Mouse (Mus musculus) liver, embryonic 14.5 days (tissue): Measurements from ENCODE around the gene Ap5b1. TPM values are rescaled to one million over a fixed set of nuclear protein-coding genes. Genes with fewer than 3 reads are reported as not detected.

ENCODE experiments used
- ATAC-seq: fragments of 200-750 bp; cut with Nextera tagmentation; 2 replicates; pipeline ENCODE4 v1.8.0; 2017; ENCODE audit warnings: moderate number of reproducible peaks, mild to moderate bottlenecking, moderate library complexity; ENCODE audit not compliant: insufficient read depth
- DNase-seq, 3 experiments: peaks; one replicate each; pipeline ENCODE4 v3.0.0-alpha.2; 2012 to 2013; ENCODE audit warnings: low read depth in 3 of 3, low spot score in 3 of 3
- H3K27ac ChIP-seq: fragments of 300-500 bp; sonication (generic); 2 replicates; pipeline ENCODE4 v1.5.1; 2014; ENCODE audit warnings: moderate library complexity, mild to moderate bottlenecking, control low read depth, inconsistent platforms
- H3K27me3 ChIP-seq: fragments of 300-500 bp; sonication (generic); 2 replicates; pipeline ENCODE4 v1.6.1; 2014; ENCODE audit warnings: mild to moderate bottlenecking, low read length, moderate library complexity; ENCODE audit not compliant: control insufficient read depth, insufficient read depth
- H3K36me3 ChIP-seq: fragments of 300-500 bp; sonication (generic); replicated peaks from 2 replicates; pipeline ENCODE4 v1.6.1; 2014; ENCODE audit warnings: low read depth; ENCODE audit not compliant: control insufficient read depth, insufficient read depth
- H3K4me1 ChIP-seq, 2 experiments: fragments of 200-500 bp in 1 of 2; fragments of 300-500 bp in 1 of 2; sonication (generic) in 1 of 2; replicated peaks; 2 replicates each; pipeline ENCODE4 v1.6.1; 2012 to 2014; ENCODE audit warnings: antibody characterized with exemption in 1 of 2, inconsistent platforms in 1 of 2, low read length in 1 of 2; ENCODE audit not compliant: control insufficient read depth in 2 of 2, insufficient read depth in 2 of 2
- H3K4me2 ChIP-seq: fragments of 300-500 bp; sonication (generic); 2 replicates; pipeline ENCODE4 v1.6.1; 2014; ENCODE audit warnings: low read depth, mild to moderate bottlenecking, control low read depth, moderate library complexity
- H3K4me3 ChIP-seq, 2 experiments: fragments of 200-500 bp in 1 of 2; fragments of 300-500 bp in 1 of 2; sonication (generic) in 1 of 2; 2 replicates each; pipeline ENCODE4 v1.5.1; 2012 to 2014; ENCODE audit warnings: low read depth in 2 of 2, low read length in 2 of 2, mild to moderate bottlenecking in 2 of 2, control low read depth in 1 of 2, inconsistent platforms in 1 of 2, moderate library complexity in 1 of 2; ENCODE audit not compliant: insufficient read depth in 1 of 2
- H3K9ac ChIP-seq: fragments of 300-500 bp; sonication (generic); replicated peaks from 2 replicates; pipeline ENCODE4 v1.6.1; 2014; ENCODE audit warnings: mild to moderate bottlenecking, control low read depth, moderate library complexity
- H3K9me3 ChIP-seq: fragments of 300-500 bp; sonication (generic); 2 replicates; pipeline ENCODE4 v1.6.1; 2016; ENCODE audit warnings: low read length, mixed read lengths; ENCODE audit not compliant: control insufficient read depth
- CTCF ChIP-seq: IDR thresholded peaks from 2 replicates; pipeline ENCODE4 v1.5.1; 2016; ENCODE audit warnings: antibody characterized with exemption, low read depth, control low read depth
- EP300 ChIP-seq: IDR thresholded peaks from 2 replicates; pipeline ENCODE4 v1.6.1; 2016; ENCODE audit warnings: antibody characterized with exemption, low read depth
- WGBS: fragments of 180-500 bp; shearing (Covaris S2); extraction: QIAGEN DNeasy Blood & Tissue Kit; methylation state at CpG from one replicate; pipeline ENCODE4 v1.1.7; 2014; ENCODE audit not compliant: insufficient replicate concordance; 5-methylcytosine and 5-hydroxymethylcytosine counted together
- polyA plus RNA-seq, 2 experiments: library from polyadenylated mRNA; depleted of rRNA in 1 of 2; stranded (reverse) in 1 of 2; unstranded in 1 of 2; fragments of >200 nt; fragmentation: Nextera tagmentation in 1 of 2; extraction: Ambion mirVana in 1 of 2; gene quantifications; 2 replicates each; pipeline versions ENCODE4 v1.2.1 to v1.2.3; 2012 to 2014

The Ap5b1 gene
- polyA plus RNA-seq, 2 experiments: 1.3 to 1.4 TPM

DNA sequence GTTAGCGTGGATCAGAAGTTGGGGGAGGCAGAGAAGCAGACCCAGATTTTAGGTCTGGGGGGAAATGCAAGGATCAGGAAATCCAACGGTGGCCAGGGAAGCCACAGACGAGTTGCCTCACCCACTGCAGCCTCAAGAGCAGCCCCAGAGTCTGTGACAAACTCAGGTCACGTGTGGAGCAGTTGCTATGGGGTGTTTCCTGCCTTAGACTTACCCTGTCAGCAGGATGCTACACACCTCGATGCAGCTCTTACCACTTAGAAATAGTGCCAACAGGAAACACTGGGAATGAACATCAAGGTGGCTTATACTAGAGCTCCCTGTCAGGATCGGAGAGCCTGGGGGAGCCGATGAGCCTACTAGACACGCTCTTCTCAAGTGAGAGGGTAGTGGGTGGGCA is 35.3 kb upstream of the Ap5b1 start:
- Histone ChIP-seq H3K27ac (no peak overlapping the region), H3K9me3 (no peaks in the 10 kb centered on the region), H3K4me1 (peaks cover 2% of the 10 kb centered on the region in 2 experiments; a peak in 1 of 4 replicates), H3K27me3 (no peaks in the 10 kb centered on the region), H3K36me3 (no peaks in the 10 kb centered on the region), H3K4me3 (no peak overlapping the region), H3K4me2 (no peak overlapping the region), H3K9ac (no peak overlapping the region)
- WGBS: 50% methylated on average over 8 of the region's 8 CpGs
- TF ChIP-seq EP300 (no peak), CTCF (no peak)
- DNase-seq: no peak
- ATAC-seq: no peak

DNA sequence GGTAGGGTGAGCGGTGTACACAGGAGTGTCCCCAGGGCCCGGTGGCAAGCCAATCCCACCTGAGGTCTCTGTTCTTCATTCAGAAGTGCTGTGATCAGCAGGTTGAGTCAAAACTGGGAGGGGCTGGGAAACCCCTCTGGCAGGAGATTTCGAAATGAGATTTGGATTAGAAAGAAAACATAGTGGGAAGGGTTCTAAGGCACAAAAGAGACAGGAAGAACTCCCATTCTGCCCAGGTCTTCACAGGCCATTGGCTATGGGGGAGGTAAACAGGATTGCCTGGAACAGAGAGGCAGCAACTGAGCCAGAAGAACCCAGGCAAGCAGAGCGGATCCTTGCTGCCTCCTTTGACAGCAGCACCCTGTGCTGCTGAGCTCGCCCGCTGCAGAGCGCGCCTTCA is 29.0 kb upstream of the Ap5b1 start:
- no peak overlapping the region for H3K4me3 ChIP-seq
- TF ChIP-seq EP300 (no peak), CTCF (no peak)
- DNase-seq (no peak), ATAC-seq (no peak)
- H3K36me3 ChIP-seq: no peaks in the 10 kb centered on the region
- no peaks in the 10 kb centered on the region for H3K4me1 ChIP-seq
- H3K4me2 ChIP-seq: no peak overlapping the region
- no peaks in the 10 kb centered on the region for H3K9me3 ChIP-seq
- WGBS: 71% methylated on average over 8 of the region's 8 CpGs
- no peaks in the 10 kb centered on the region for H3K27me3 ChIP-seq
- H3K27ac ChIP-seq: no peak overlapping the region
- no peak overlapping the region for H3K9ac ChIP-seq

DNA sequence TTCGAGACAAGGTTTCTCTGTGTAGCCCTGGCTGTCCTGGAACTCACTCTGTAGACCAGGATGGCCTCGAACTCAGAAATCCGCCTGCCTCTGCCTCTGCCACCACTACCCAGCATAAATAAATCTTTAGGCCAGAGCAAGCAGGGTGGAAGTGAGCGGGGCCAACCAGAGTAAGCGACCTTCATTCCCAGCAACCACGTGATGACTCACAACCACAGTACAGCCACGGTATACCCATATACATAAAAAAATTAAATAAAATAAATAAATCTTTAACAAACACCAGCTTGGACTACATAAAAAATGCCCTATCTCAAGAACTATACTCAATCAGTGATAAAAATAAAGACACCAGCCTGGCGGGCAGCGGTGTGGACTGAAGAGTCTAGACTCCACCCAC is 24.5 kb upstream of the Ap5b1 start:
- Histone ChIP-seq H3K9ac (no peak overlapping the region), H3K9me3 (no peaks in the 10 kb centered on the region), H3K4me1 (no peaks in the 10 kb centered on the region), H3K27ac (no peak overlapping the region), H3K27me3 (no peaks in the 10 kb centered on the region), H3K36me3 (no peaks in the 10 kb centered on the region), H3K4me2 (no peak overlapping the region), H3K4me3 (no peak overlapping the region)
- 63% methylated on average over 9 of the region's 9 CpGs for WGBS
- DNase-seq (no peak), ATAC-seq (no peak)
- TF ChIP-seq EP300 (no peak), CTCF (no peak)

DNA sequence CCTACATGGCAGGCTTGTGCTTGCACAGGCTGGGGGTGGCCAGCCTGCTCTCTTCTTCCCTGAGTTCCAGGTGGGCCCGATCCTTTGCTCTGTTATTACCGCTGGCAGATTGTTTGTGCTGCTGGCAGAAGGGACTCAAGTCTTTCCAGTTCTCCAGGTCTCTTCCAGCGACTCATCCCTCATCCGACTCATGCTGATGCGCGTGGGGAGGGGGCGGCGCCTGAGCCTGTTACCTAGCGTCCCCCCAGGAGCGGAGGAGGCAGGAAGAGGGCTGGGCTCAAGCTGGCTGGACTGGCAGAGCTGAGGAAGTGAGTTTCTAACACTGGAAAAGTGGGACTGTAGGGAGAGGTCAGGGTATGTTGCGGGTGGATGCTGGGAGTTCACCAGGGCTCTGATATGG is 23.8 kb upstream of the Ap5b1 start:
- no peak for DNase-seq
- ATAC-seq: no peak
- no peak overlapping the region for H3K9ac ChIP-seq
- TF ChIP-seq EP300 (no peak), CTCF (no peak)
- H3K4me2 ChIP-seq: no peak overlapping the region
- no peaks in the 10 kb centered on the region for H3K4me1 ChIP-seq
- no peaks in the 10 kb centered on the region for H3K36me3 ChIP-seq
- no peak overlapping the region for H3K27ac ChIP-seq
- H3K4me3 ChIP-seq: no peak overlapping the region
- 59% methylated on average over 11 of the region's 11 CpGs for WGBS
- no peaks in the 10 kb centered on the region for H3K9me3 ChIP-seq
- no peaks in the 10 kb centered on the region for H3K27me3 ChIP-seq

DNA sequence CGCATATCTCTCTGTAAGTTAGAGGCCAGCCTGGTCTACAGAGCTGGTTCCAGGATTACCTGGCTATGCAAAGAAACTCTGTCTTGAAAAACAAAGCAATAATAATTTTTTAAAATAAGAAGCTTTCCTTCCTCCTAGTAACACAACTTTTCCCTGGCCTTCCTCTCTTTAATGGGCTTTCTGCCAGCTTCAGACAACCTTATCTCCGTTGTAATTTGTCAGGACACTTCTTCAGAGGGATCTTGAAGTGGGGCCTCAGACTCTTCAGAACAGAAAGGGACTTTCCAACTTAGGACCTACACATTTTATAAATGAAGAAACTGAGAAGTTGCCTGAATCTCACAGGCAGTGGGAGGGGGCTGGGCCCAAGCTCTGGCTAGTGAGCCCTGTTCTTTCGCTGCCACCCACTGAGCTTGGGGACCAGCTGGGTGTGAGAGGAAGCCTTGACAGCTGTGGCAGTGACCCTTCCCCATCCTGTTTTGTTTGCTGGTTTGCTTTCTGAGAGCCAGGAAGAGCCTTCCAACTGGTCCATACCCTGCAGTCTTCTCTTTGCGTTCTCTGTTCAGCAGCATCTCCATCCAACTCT is 20.3 kb upstream of the Ap5b1 start:
- DNase-seq (no peak), ATAC-seq (no peak)
- Histone ChIP-seq H3K4me3 (no peak overlapping the region), H3K9ac (no peak overlapping the region), H3K9me3 (no peaks in the 10 kb centered on the region), H3K36me3 (no peaks in the 10 kb centered on the region), H3K27ac (no peak overlapping the region), H3K27me3 (no peaks in the 10 kb centered on the region), H3K4me2 (no peak overlapping the region), H3K4me1 (no peaks in the 10 kb centered on the region)
- 58% methylated on average over 4 of the region's 4 CpGs for WGBS
- TF ChIP-seq EP300 (no peak), CTCF (no peak)
